Mouse (Mus musculus): ENCODE results near the gene Mstn. TPM values are rescaled to one million over a fixed set of nuclear protein-coding genes. Genes with fewer than 3 reads are reported as not detected.

Gene Mstn
- polyA plus RNA-seq (2015; fragmentation: Nextera tagmentation; extraction: Ambion mirVana), result 0.06 and 0.45 TPM in 2 replicates

- Histone ChIP-seq H3K27me3 (replicated peaks) (no peaks in the 10 kb centered on the region), H3K27ac (no peak within 1 kb of the TSS), H3K4me2 (peak within 1 kb of the TSS; percentile 14; the same call in 1 of the 2 replicates), H3K4me3 (replicated peaks) (no peak within 1 kb of the TSS), H3K36me3 (no peaks in the 10 kb centered on the region), H3K4me1 (peaks cover 4% of the 10 kb centered on the region; the same call in 1 of the 2 replicates), H3K9me3 (no peaks in the 10 kb centered on the region), H3K9ac (no peak within 1 kb of the TSS)
- WGBS, result 46% methylated on average over 6 of the region's 6 CpGs
- no peak for ATAC-seq (ENCODE audit: insufficient read depth, low FRiP score, low read depth)
These were observed at the start of gene Mstn for GRCm38 (mm10) chr1:53061340-53061739. Gene Mstn, plus strand, starts transcription at chr1:53061640.

DNA sequence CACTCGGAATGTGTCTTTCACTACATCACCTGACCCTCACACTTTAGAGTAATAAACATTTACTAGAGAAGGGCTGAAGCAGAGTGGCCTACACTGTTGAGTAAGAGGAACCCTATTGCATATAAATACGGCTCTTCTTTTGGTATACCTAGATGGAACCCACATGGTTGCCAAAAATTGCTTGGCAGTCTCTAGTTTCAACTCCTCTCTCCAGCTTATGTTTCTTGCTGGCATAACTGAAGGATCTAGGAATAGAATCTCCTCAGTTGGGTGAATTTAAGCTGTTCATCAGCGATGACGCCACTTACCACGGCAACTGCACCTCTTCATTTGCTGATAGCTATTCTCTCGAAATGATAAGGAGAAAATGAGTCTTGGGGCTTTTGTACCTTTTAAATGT is 46.7 kb upstream of the Mstn start:
- H3K9me3 ChIP-seq, result no peaks in the 10 kb centered on the region
- ATAC-seq (ENCODE audit: insufficient read depth, low FRiP score, low read depth), result no peak
- no peaks in the 10 kb centered on the region for H3K27me3 ChIP-seq (replicated peaks)
- no peak overlapping the region for H3K4me2 ChIP-seq
- H3K4me3 ChIP-seq (replicated peaks), result no peak overlapping the region
- no peak overlapping the region for H3K9ac ChIP-seq
- H3K27ac ChIP-seq, result no peak overlapping the region
- H3K4me1 ChIP-seq, result no peaks in the 10 kb centered on the region
- WGBS, result 70% methylated on average over 6 of the region's 6 CpGs
- no peaks in the 10 kb centered on the region for H3K36me3 ChIP-seq

DNA sequence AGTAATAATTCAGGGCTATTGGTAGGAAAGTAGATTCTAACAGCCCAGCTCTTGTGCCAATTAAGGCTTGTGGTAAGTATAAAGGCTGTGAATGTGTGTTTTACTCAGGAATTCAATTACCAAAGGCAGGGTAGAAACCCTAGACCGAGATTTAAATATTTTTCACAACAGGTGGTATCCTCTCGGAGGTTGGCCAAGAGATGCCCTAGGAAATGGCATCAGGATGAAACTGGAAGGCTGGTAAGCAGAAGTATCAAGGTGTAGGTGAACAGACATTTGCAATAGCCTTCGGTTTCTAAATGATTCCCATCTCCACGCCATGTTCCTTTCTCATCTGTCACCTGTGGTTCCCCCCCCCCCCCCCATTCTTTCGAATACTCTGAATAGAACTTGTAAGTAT is 45.8 kb upstream of the Mstn start:
- no peak for ATAC-seq (ENCODE audit: insufficient read depth, low FRiP score, low read depth)
- 75% methylated on average over 5 of the region's 5 CpGs for whole genome bisulfite sequencing
- no peak overlapping the region for H3K9ac ChIP-seq
- no peak overlapping the region for H3K4me2 ChIP-seq
- H3K27ac ChIP-seq, result no peak overlapping the region
- no peaks in the 10 kb centered on the region for H3K4me1 ChIP-seq
- no peaks in the 10 kb centered on the region for H3K36me3 ChIP-seq
- no peaks in the 10 kb centered on the region for H3K9me3 ChIP-seq
- no peak overlapping the region for H3K4me3 ChIP-seq (replicated peaks)
- no peaks in the 10 kb centered on the region for H3K27me3 ChIP-seq (replicated peaks)

GRCm38 (mm10) chr1:53018746-53019505 is 42.5 kb upstream of the Mstn start:
- Histone ChIP-seq H3K27ac (no peak overlapping the region), H3K4me3 (replicated peaks) (no peak overlapping the region), H3K4me1 (no peaks in the 10 kb centered on the region), H3K9me3 (no peaks in the 10 kb centered on the region), H3K4me2 (no peak overlapping the region), H3K36me3 (no peaks in the 10 kb centered on the region), H3K9ac (no peak overlapping the region), H3K27me3 (replicated peaks) (no peaks in the 10 kb centered on the region)
- 65% methylated on average over 3 of the region's 3 CpGs for WGBS
- ATAC-seq (ENCODE audit: insufficient read depth, low FRiP score, low read depth), result no peak

DNA sequence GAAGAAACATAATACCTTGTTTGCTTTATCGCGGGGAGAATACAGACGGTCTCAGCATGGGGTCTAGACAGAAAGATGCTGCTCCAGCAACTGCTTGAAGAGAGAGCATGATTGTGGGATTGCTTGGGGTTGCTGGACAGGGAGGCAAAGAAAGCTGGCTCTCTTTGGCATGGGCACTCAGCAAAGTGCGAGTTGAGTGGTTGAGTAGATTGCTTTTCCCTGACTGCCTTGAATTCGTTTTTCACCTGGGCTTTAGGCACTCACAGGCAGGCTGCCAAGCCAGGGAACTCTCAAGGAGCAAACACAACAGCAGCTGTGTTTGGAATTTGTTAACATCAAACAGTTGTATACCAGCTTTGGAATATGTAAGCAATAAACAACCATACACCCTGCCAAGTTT is 41.4 kb upstream of the Mstn start, which contains the start of gene 1700019D03Rik:
Gene 1700019D03Rik (minus strand): TSS at position 101 of the 400 bp plus-strand sequence.
- no peak within 1 kb of the TSS for H3K9ac ChIP-seq
- WGBS, result 47% methylated on average over 5 of the region's 5 CpGs
- no peaks in the 10 kb centered on the region for H3K27me3 ChIP-seq (replicated peaks)
- ATAC-seq (ENCODE audit: insufficient read depth, low FRiP score, low read depth), result no peak
- no peak within 1 kb of the TSS for H3K4me2 ChIP-seq
- H3K27ac ChIP-seq, result no peak within 1 kb of the TSS
- H3K4me1 ChIP-seq, result no peaks in the 10 kb centered on the region
- no peaks in the 10 kb centered on the region for H3K36me3 ChIP-seq
- no peak within 1 kb of the TSS for H3K4me3 ChIP-seq (replicated peaks)
- H3K9me3 ChIP-seq, result no peaks in the 10 kb centered on the region

- Histone ChIP-seq H3K4me2 (no peak overlapping the region), H3K36me3 (no peaks in the 10 kb centered on the region), H3K9me3 (no peaks in the 10 kb centered on the region), H3K4me3 (replicated peaks) (no peak overlapping the region), H3K27me3 (replicated peaks) (no peaks in the 10 kb centered on the region), H3K27ac (no peak overlapping the region), H3K9ac (no peak overlapping the region), H3K4me1 (no peaks in the 10 kb centered on the region)
- ATAC-seq (ENCODE audit: insufficient read depth, low FRiP score, low read depth), result no peak
These were observed 28.9 kb upstream of the Mstn start for GRCm38 (mm10) chr1:53032550-53032949.

GRCm38 (mm10) chr1:53037443-53037871 is 24.0 kb upstream of the Mstn start:
- H3K4me3 ChIP-seq (replicated peaks), result no peak overlapping the region
- H3K27ac ChIP-seq, result no peak overlapping the region
- H3K27me3 ChIP-seq (replicated peaks), result no peaks in the 10 kb centered on the region
- no peaks in the 10 kb centered on the region for H3K4me1 ChIP-seq
- H3K9ac ChIP-seq, result no peak overlapping the region
- no peak for ATAC-seq (ENCODE audit: insufficient read depth, low FRiP score, low read depth)
- H3K4me2 ChIP-seq, result no peak overlapping the region
- no peaks in the 10 kb centered on the region for H3K9me3 ChIP-seq
- WGBS, result 81% methylated on average over 5 of the region's 5 CpGs
- H3K36me3 ChIP-seq, result no peaks in the 10 kb centered on the region

- no peak for ATAC-seq (ENCODE audit: insufficient read depth, low FRiP score, low read depth)
- no peaks in the 10 kb centered on the region for H3K27me3 ChIP-seq (replicated peaks)
- no peak overlapping the region for H3K27ac ChIP-seq
- H3K4me3 ChIP-seq (replicated peaks), result no peak overlapping the region
- no peaks in the 10 kb centered on the region for H3K4me1 ChIP-seq
- H3K9ac ChIP-seq, result no peak overlapping the region
- 77% methylated on average over 8 of the region's 8 CpGs for WGBS
- H3K36me3 ChIP-seq, result no peaks in the 10 kb centered on the region
- no peak overlapping the region for H3K4me2 ChIP-seq
- no peaks in the 10 kb centered on the region for H3K9me3 ChIP-seq
These were observed 11.5 kb upstream of the Mstn start for GRCm38 (mm10) chr1:53049763-53050427.

- H3K27ac ChIP-seq, result no peak overlapping the region
- H3K4me1 ChIP-seq, result no peaks in the 10 kb centered on the region
- no peak overlapping the region for H3K9ac ChIP-seq
- no peaks in the 10 kb centered on the region for H3K9me3 ChIP-seq
- H3K27me3 ChIP-seq (replicated peaks), result no peaks in the 10 kb centered on the region
- no peaks in the 10 kb centered on the region for H3K36me3 ChIP-seq
- no peak overlapping the region for H3K4me2 ChIP-seq
- no peak overlapping the region for H3K4me3 ChIP-seq (replicated peaks)
- no peak for ATAC-seq (ENCODE audit: insufficient read depth, low FRiP score, low read depth)
- 50% methylated on average over 9 of the region's 9 CpGs for WGBS
These were observed 8.1 kb upstream of the Mstn start for GRCm38 (mm10) chr1:53053087-53054022.

GRCm38 (mm10) chr1:53059106-53059505 is 2.3 kb upstream of the Mstn start:
- no peak for ATAC-seq (ENCODE audit: insufficient read depth, low FRiP score, low read depth)
- no peaks in the 10 kb centered on the region for H3K36me3 ChIP-seq
- no peaks in the 10 kb centered on the region for H3K9me3 ChIP-seq
- no peak overlapping the region for H3K9ac ChIP-seq
- H3K27me3 ChIP-seq (replicated peaks), result no peaks in the 10 kb centered on the region
- H3K4me1 ChIP-seq, result peaks cover 4% of the 10 kb centered on the region; the same call in 1 of the 2 replicates
- 54% methylated on average over 5 of the region's 5 CpGs for WGBS
- H3K4me3 ChIP-seq (replicated peaks), result no peak overlapping the region
- H3K27ac ChIP-seq, result no peak overlapping the region
- no peak overlapping the region for H3K4me2 ChIP-seq

DNA sequence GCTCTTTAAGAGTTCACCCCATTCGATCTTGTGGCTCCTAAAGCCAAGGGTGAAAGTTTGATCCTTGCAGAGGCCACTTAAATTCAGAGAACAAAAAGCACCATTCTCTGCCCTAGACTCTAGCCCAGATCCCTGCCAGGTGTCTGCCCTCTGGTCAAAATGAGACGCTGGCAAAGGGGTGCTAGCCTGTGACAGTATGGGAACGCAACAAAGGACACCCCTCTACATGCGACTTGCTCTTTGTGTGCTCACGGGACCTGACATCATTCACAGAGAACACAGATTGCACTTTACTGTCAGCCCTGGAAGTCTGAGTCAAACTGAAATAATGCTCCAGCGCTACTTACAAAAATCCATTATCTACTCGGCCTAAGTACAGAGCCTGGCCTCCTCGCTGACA is 941 bp upstream of the Mstn start:
- H3K4me2 ChIP-seq, result no peak overlapping the region
- H3K9ac ChIP-seq, result no peak overlapping the region
- H3K27ac ChIP-seq, result no peak overlapping the region
- peaks cover 4% of the 10 kb centered on the region; the same call in 1 of the 2 replicates for H3K4me1 ChIP-seq
- H3K9me3 ChIP-seq, result no peaks in the 10 kb centered on the region
- no peak overlapping the region for H3K4me3 ChIP-seq (replicated peaks)
- no peaks in the 10 kb centered on the region for H3K27me3 ChIP-seq (replicated peaks)
- WGBS, result 44% methylated on average over 8 of the region's 8 CpGs
- ATAC-seq (ENCODE audit: insufficient read depth, low FRiP score, low read depth), result no peak
- H3K36me3 ChIP-seq, result no peaks in the 10 kb centered on the region

Data from stomach, embryonic 15.5 days (tissue).